Mouse (Mus musculus): ENCODE data around the gene Panx2. TPM values are rescaled to one million over a fixed set of nuclear protein-coding genes. Genes with fewer than 3 reads are reported as not detected.

Panx2 gene
- polyA plus RNA-seq, 1 experiment from 2014 or later, result 1.8 TPM

- no peaks in the 10 kb centered on the region for H3K9me3 ChIP-seq (replicated peaks)
- no peak for ATAC-seq (ENCODE audit: insufficient number of reproducible peaks, low FRiP score)
- no peak overlapping the region for H3K4me3 ChIP-seq
- no peaks in the 10 kb centered on the region for H3K27me3 ChIP-seq (replicated peaks)
- no peak overlapping the region for H3K9ac ChIP-seq
- peaks cover 99% of the 10 kb centered on the region for H3K36me3 ChIP-seq
- H3K4me1 ChIP-seq (replicated peaks), result no peaks in the 10 kb centered on the region
- no peak overlapping the region for H3K27ac ChIP-seq (ENCODE audit: poor library complexity, severe bottlenecking)
- H3K4me2 ChIP-seq, result no peak overlapping the region
- WGBS, result 84% methylated on average over 7 of the region's 7 CpGs
These were observed 39.1 kb downstream of the Panx2 start for GRCm38 (mm10) chr15:89098616-89099015.

- Histone ChIP-seq H3K27me3 (replicated peaks) (no peaks in the 10 kb centered on the region), H3K9me3 (replicated peaks) (no peaks in the 10 kb centered on the region), H3K9ac (no peak overlapping the region), H3K27ac (ENCODE audit: poor library complexity, severe bottlenecking) (no peak overlapping the region), H3K4me3 (no peak overlapping the region), H3K4me1 (replicated peaks) (no peaks in the 10 kb centered on the region), H3K36me3 (peaks cover 98% of the 10 kb centered on the region), H3K4me2 (no peak overlapping the region)
- ATAC-seq (ENCODE audit: insufficient number of reproducible peaks, low FRiP score), result no peak
- 92% methylated on average over 12 of the region's 12 CpGs for WGBS
These were observed 41.3 kb downstream of the Panx2 start for GRCm38 (mm10) chr15:89100823-89101222.

- H3K27me3 ChIP-seq (replicated peaks), result no peaks in the 10 kb centered on the region
- no peak for ATAC-seq (ENCODE audit: insufficient number of reproducible peaks, low FRiP score)
- H3K4me2 ChIP-seq, result no peak overlapping the region
- no peak overlapping the region for H3K4me3 ChIP-seq
- no peak overlapping the region for H3K9ac ChIP-seq
- no peaks in the 10 kb centered on the region for H3K4me1 ChIP-seq (replicated peaks)
- WGBS, result 76% methylated on average over 5 of the region's 5 CpGs
- no peaks in the 10 kb centered on the region for H3K9me3 ChIP-seq (replicated peaks)
- peaks cover 98% of the 10 kb centered on the region for H3K36me3 ChIP-seq
- H3K27ac ChIP-seq (ENCODE audit: poor library complexity, severe bottlenecking), result no peak overlapping the region
These were observed 43.1 kb downstream of the Panx2 start for GRCm38 (mm10) chr15:89102646-89103045.

- Histone ChIP-seq H3K36me3 (peaks cover 99% of the 10 kb centered on the region), H3K4me3 (no peak overlapping the region), H3K4me1 (replicated peaks) (no peaks in the 10 kb centered on the region), H3K27me3 (replicated peaks) (no peaks in the 10 kb centered on the region), H3K9ac (no peak overlapping the region), H3K4me2 (no peak overlapping the region), H3K27ac (ENCODE audit: poor library complexity, severe bottlenecking) (no peak overlapping the region), H3K9me3 (replicated peaks) (no peaks in the 10 kb centered on the region)
- WGBS, result 85% methylated on average over 10 of the region's 10 CpGs
- no peak for ATAC-seq (ENCODE audit: insufficient number of reproducible peaks, low FRiP score)
These were observed 44.4 kb downstream of the Panx2 start for GRCm38 (mm10) chr15:89103921-89104320.

GRCm38 (mm10) chr15:89104425-89104824, 44.9 kb downstream of the Panx2 start:
- no peaks in the 10 kb centered on the region for H3K4me1 ChIP-seq (replicated peaks)
- 91% methylated on average over 8 of the region's 8 CpGs for WGBS
- peaks cover 99% of the 10 kb centered on the region for H3K36me3 ChIP-seq
- no peak overlapping the region for H3K4me2 ChIP-seq
- H3K9ac ChIP-seq, result no peak overlapping the region
- H3K27ac ChIP-seq (ENCODE audit: poor library complexity, severe bottlenecking), result no peak overlapping the region
- H3K9me3 ChIP-seq (replicated peaks), result no peaks in the 10 kb centered on the region
- H3K27me3 ChIP-seq (replicated peaks), result no peaks in the 10 kb centered on the region
- H3K4me3 ChIP-seq, result no peak overlapping the region
- no peak for ATAC-seq (ENCODE audit: insufficient number of reproducible peaks, low FRiP score)

- ATAC-seq (ENCODE audit: insufficient number of reproducible peaks, low FRiP score), result no peak
- H3K9me3 ChIP-seq (replicated peaks), result no peaks in the 10 kb centered on the region
- no peak overlapping the region for H3K4me3 ChIP-seq
- WGBS, result 89% methylated on average over 13 of the region's 13 CpGs
- H3K4me2 ChIP-seq, result no peak overlapping the region
- no peak overlapping the region for H3K9ac ChIP-seq
- H3K27me3 ChIP-seq (replicated peaks), result no peaks in the 10 kb centered on the region
- no peaks in the 10 kb centered on the region for H3K4me1 ChIP-seq (replicated peaks)
- H3K27ac ChIP-seq (ENCODE audit: poor library complexity, severe bottlenecking), result no peak overlapping the region
- H3K36me3 ChIP-seq, result peaks cover 99% of the 10 kb centered on the region
These were observed 46.5 kb downstream of the Panx2 start for GRCm38 (mm10) chr15:89106073-89106472.

GRCm38 (mm10) chr15:89106976-89107375, 47.4 kb downstream of the Panx2 start:
- WGBS, result 83% methylated on average over 1 of the region's 1 CpGs

GRCm38 (mm10) chr15:89110147-89110546, 50.6 kb downstream of the Panx2 start:
- H3K27me3 ChIP-seq (replicated peaks), result no peaks in the 10 kb centered on the region
- ATAC-seq (ENCODE audit: insufficient number of reproducible peaks, low FRiP score), result no peak
- no peak overlapping the region for H3K4me3 ChIP-seq
- H3K4me2 ChIP-seq, result no peak overlapping the region
- H3K27ac ChIP-seq (ENCODE audit: poor library complexity, severe bottlenecking), result no peak overlapping the region
- no peaks in the 10 kb centered on the region for H3K9me3 ChIP-seq (replicated peaks)
- H3K36me3 ChIP-seq, result peaks cover 88% of the 10 kb centered on the region
- WGBS, result 67% methylated on average over 9 of the region's 9 CpGs
- H3K9ac ChIP-seq, result no peak overlapping the region
- no peaks in the 10 kb centered on the region for H3K4me1 ChIP-seq (replicated peaks)

More at GRCm38 (mm10) chr15:89106976-89107375, 47.4 kb downstream of the Panx2 start:
- Histone ChIP-seq H3K36me3 (peaks cover 96% of the 10 kb centered on the region), H3K4me1 (replicated peaks) (no peaks in the 10 kb centered on the region), H3K9me3 (replicated peaks) (no peaks in the 10 kb centered on the region), H3K27me3 (replicated peaks) (no peaks in the 10 kb centered on the region), H3K9ac (no peak overlapping the region), H3K27ac (ENCODE audit: poor library complexity, severe bottlenecking) (no peak overlapping the region), H3K4me2 (no peak overlapping the region), H3K4me3 (no peak overlapping the region)
- no peak for ATAC-seq (ENCODE audit: insufficient number of reproducible peaks, low FRiP score)

- H3K27me3 ChIP-seq (replicated peaks), result no peaks in the 10 kb centered on the region
- peaks cover 23% of the 10 kb centered on the region for H3K4me1 ChIP-seq (replicated peaks)
- no peaks in the 10 kb centered on the region for H3K9me3 ChIP-seq (replicated peaks)
- H3K9ac ChIP-seq, result no peak overlapping the region
- peaks cover 62% of the 10 kb centered on the region for H3K36me3 ChIP-seq
- no peak overlapping the region for H3K4me3 ChIP-seq
- no peak for ATAC-seq (ENCODE audit: insufficient number of reproducible peaks, low FRiP score)
- H3K4me2 ChIP-seq, result no peak overlapping the region
- H3K27ac ChIP-seq (ENCODE audit: poor library complexity, severe bottlenecking), result no peak overlapping the region
These were observed 58.5 kb downstream of the Panx2 start for GRCm38 (mm10) chr15:89118007-89118406.

- Histone ChIP-seq H3K4me1 (replicated peaks) (peaks cover 36% of the 10 kb centered on the region), H3K4me2 (peak within 1 kb of the TSS; percentile 96), H3K27me3 (replicated peaks) (no peaks in the 10 kb centered on the region), H3K9ac (peak within 1 kb of the TSS; percentile 85), H3K9me3 (replicated peaks) (no peaks in the 10 kb centered on the region), H3K4me3 (peak within 1 kb of the TSS; percentile 90), H3K27ac (ENCODE audit: poor library complexity, severe bottlenecking) (peak within 1 kb of the TSS; percentile 53; the same call in 1 of the 2 replicates), H3K36me3 (peaks cover 29% of the 10 kb centered on the region)
- peak; percentile 89 for ATAC-seq (ENCODE audit: insufficient number of reproducible peaks, low FRiP score)
- under 1% methylated on average over 47 of the region's 47 CpGs for WGBS
These were observed 63.3 kb downstream of the Panx2 start, which contains the start of gene Tubgcp6 for GRCm38 (mm10) chr15:89122649-89123366. TSS of gene Tubgcp6 (minus strand) at chr15:89123112.

All from heart, embryonic 12.5 days (tissue).